Mouse (Mus musculus) heart, adult 2 months (tissue): ENCODE results near the gene Sirt2. TPM values are rescaled to one million over a fixed set of nuclear protein-coding genes. Genes with fewer than 3 reads are reported as not detected.

Source experiments
- DNase-seq, 2 experiments: peaks; one replicate each; pipeline ENCODE4 v3.0.0; 2021
- H3K27ac ChIP-seq: fragments of 200-600 bp; 2 replicates; pipeline ENCODE4 v1.8.1; 2022
- H3K27me3 ChIP-seq: fragments of 200-500 bp; 2 replicates; pipeline ENCODE4 v1.6.1; 2012; ENCODE audit warnings: mild to moderate bottlenecking, low read length, inconsistent platforms, mixed read lengths; ENCODE audit not compliant: control insufficient read depth, insufficient read depth
- H3K36me3 ChIP-seq: fragments of 200-500 bp; 2 replicates; pipeline ENCODE4 v1.6.1; 2012; ENCODE audit warnings: low read length, inconsistent platforms; ENCODE audit not compliant: control insufficient read depth, insufficient read depth
- H3K4me1 ChIP-seq: fragments of 200-500 bp; 2 replicates; pipeline ENCODE4 v1.6.1; 2011; ENCODE audit warnings: low read length; ENCODE audit not compliant: control insufficient read depth, insufficient read depth
- H3K4me3 ChIP-seq: fragments of 200-600 bp; 2 replicates; pipeline ENCODE4 v1.8.1; 2022
- H3K79me2 ChIP-seq: fragments of 200-500 bp; replicated peaks from 2 replicates; pipeline ENCODE4 v1.6.1; 2012; ENCODE audit warnings: mild to moderate bottlenecking, inconsistent platforms, low read length, moderate library complexity, mixed read lengths; ENCODE audit not compliant: control insufficient read depth, insufficient read depth
- H3K9ac ChIP-seq: fragments of 200-500 bp; 2 replicates; pipeline ENCODE4 v1.6.1; 2012; ENCODE audit warnings: low read depth, mild to moderate bottlenecking, control low read depth, inconsistent platforms, low read length, mixed read lengths
- CTCF ChIP-seq: fragments of 200-600 bp; IDR thresholded peaks from 2 replicates; pipeline ENCODE4 v1.8.1; 2022; ENCODE audit warnings: antibody characterized with exemption, mild to moderate bottlenecking, moderate library complexity
- EP300 ChIP-seq: fragments of 200-500 bp; IDR thresholded peaks from 2 replicates; pipeline ENCODE4 v1.6.1; 2011; ENCODE audit warnings: low read depth, low read length, control low read depth; ENCODE audit not compliant: insufficient read depth
- POLR2A ChIP-seq: fragments of 200-500 bp; IDR thresholded peaks from 2 replicates; pipeline ENCODE4 v1.6.1; 2011; ENCODE audit warnings: mild to moderate bottlenecking, low read depth, low read length, control low read depth; ENCODE audit not compliant: insufficient read depth
- WGBS: fragments of 180-500 bp; shearing (Covaris S2); methylation state at CpG from one replicate; pipeline ENCODE4 v1.1.7; 2018; 5-methylcytosine and 5-hydroxymethylcytosine counted together
- intact Hi-C: fragments of 180-260 bp; cut with DNase I; formaldehyde crosslinking; loops from one replicate; pipeline ENCODE4 v1.15.1; 2025
- polyA plus RNA-seq: library from polyadenylated mRNA; depleted of rRNA; stranded (reverse); fragments of >200 nt; gene quantifications from 2 replicates; pipeline ENCODE4 v1.2.3, GENCODE M21; 2012
- total RNA-seq, 2 experiments: library from RNA; stranded (reverse); gene quantifications; 2 replicates each; pipeline ENCODE4 v1.2.3; 2021

The Sirt2 gene
- total and polyA plus RNA-seq, 3 experiments: 78.8 to 92.3 (median 82.9) TPM

GRCm38 (mm10) chr7:28816920-28817319 is 50.4 kb downstream of the Sirt2 start:
- peaks cover 78% of the 10 kb centered on the region for H3K36me3 ChIP-seq
- TF ChIP-seq EP300: no peak
- no peak for TF ChIP-seq CTCF
- 0 out of 2 replicates have a peak, but pooled peaks have one; percentile 29 for TF ChIP-seq POLR2A
- 80% methylated on average over 10 of the region's 10 CpGs for WGBS
- no peak overlapping the region; the same call in 1 of the 2 replicates for H3K9ac ChIP-seq
- no peak for DNase-seq
- H3K27me3 ChIP-seq: no peaks in the 10 kb centered on the region
- intact Hi-C loops: no loop called here
- H3K4me1 ChIP-seq: peaks cover 48% of the 10 kb centered on the region
- H3K27ac ChIP-seq: peak overlapping the region; percentile 24; the same call in 1 of the 2 replicates
- H3K79me2 ChIP-seq: no peaks in the 10 kb centered on the region
- no peak overlapping the region for H3K4me3 ChIP-seq

GRCm38 (mm10) chr7:28817524-28817923 is 51.0 kb downstream of the Sirt2 start:
- intact Hi-C loops: no loop called here
- H3K27me3 ChIP-seq: no peaks in the 10 kb centered on the region

GRCm38 (mm10) chr7:28817957-28818356 is 51.4 kb downstream of the Sirt2 start:
- peaks cover 46% of the 10 kb centered on the region for H3K4me1 ChIP-seq
- TF ChIP-seq POLR2A (no peak), CTCF (no peak)

More at GRCm38 (mm10) chr7:28817524-28817923, 51.0 kb downstream of the Sirt2 start:
- Histone ChIP-seq H3K36me3 (peaks cover 78% of the 10 kb centered on the region), H3K9ac (no peak overlapping the region), H3K27ac (peak overlapping the region; percentile 24; the same call in 1 of the 2 replicates), H3K4me1 (peaks cover 47% of the 10 kb centered on the region), H3K79me2 (no peaks in the 10 kb centered on the region), H3K4me3 (no peak overlapping the region)
- DNase-seq: no peak
- WGBS: 54% methylated on average over 6 of the region's 6 CpGs
- TF ChIP-seq EP300 (no peak), POLR2A (no peak), CTCF (no peak)

GRCm38 (mm10) chr7:28818436-28818835 is 51.9 kb downstream of the Sirt2 start:
- no peaks in the 10 kb centered on the region for H3K79me2 ChIP-seq
- no peak overlapping the region for H3K9ac ChIP-seq
- peaks cover 72% of the 10 kb centered on the region for H3K36me3 ChIP-seq
- TF ChIP-seq CTCF: no peak
- no peak for TF ChIP-seq EP300
- no peak for TF ChIP-seq POLR2A
- no peak for DNase-seq
- no peaks in the 10 kb centered on the region for H3K27me3 ChIP-seq
- WGBS: 70% methylated on average over 18 of the region's 18 CpGs
- intact Hi-C loops: no loop called here
- H3K27ac ChIP-seq: no peak overlapping the region; the same call in 1 of the 2 replicates
- no peak overlapping the region for H3K4me3 ChIP-seq
- peaks cover 46% of the 10 kb centered on the region for H3K4me1 ChIP-seq

More at GRCm38 (mm10) chr7:28817957-28818356, 51.4 kb downstream of the Sirt2 start:
- Histone ChIP-seq H3K79me2 (no peaks in the 10 kb centered on the region), H3K27ac (peak overlapping the region; percentile 19; the same call in 1 of the 2 replicates), H3K9ac (no peak overlapping the region), H3K4me3 (no peak overlapping the region), H3K36me3 (peaks cover 77% of the 10 kb centered on the region), H3K27me3 (no peaks in the 10 kb centered on the region)
- 63% methylated on average over 4 of the region's 4 CpGs for WGBS
- intact Hi-C loops: no loop called here
- DNase-seq: no peak

GRCm38 (mm10) chr7:28818861-28819452 is 52.4 kb downstream of the Sirt2 start:
- DNase-seq: no peak
- Histone ChIP-seq H3K27me3 (no peaks in the 10 kb centered on the region), H3K4me1 (peaks cover 42% of the 10 kb centered on the region), H3K4me3 (no peak overlapping the region), H3K9ac (no peak overlapping the region), H3K36me3 (peaks cover 67% of the 10 kb centered on the region), H3K27ac (peak overlapping the region; percentile 23), H3K79me2 (no peaks in the 10 kb centered on the region)
- 56% methylated on average over 4 of the region's 4 CpGs for WGBS
- intact Hi-C loops: no loop called here
- TF ChIP-seq EP300: no peak
- TF ChIP-seq POLR2A: no peak
- no peak for TF ChIP-seq CTCF

GRCm38 (mm10) chr7:28819571-28819970 is 53.0 kb downstream of the Sirt2 start:
- WGBS: 49% methylated on average over 4 of the region's 4 CpGs

More at GRCm38 (mm10) chr7:28819571-28819970, 53.0 kb downstream of the Sirt2 start:
- H3K79me2 ChIP-seq: no peaks in the 10 kb centered on the region
- no peak overlapping the region for H3K4me3 ChIP-seq
- H3K9ac ChIP-seq: no peak overlapping the region
- intact Hi-C loops: no loop called here
- DNase-seq: no peak
- H3K27me3 ChIP-seq: no peaks in the 10 kb centered on the region
- H3K4me1 ChIP-seq: peaks cover 44% of the 10 kb centered on the region
- TF ChIP-seq CTCF (no peak), EP300 (no peak), POLR2A (no peak)
- H3K36me3 ChIP-seq: peaks cover 61% of the 10 kb centered on the region
- H3K27ac ChIP-seq: peak overlapping the region; percentile 75
